Mouse (Mus musculus): ENCODE results near the gene Tmem9. TPM values are rescaled to one million over a fixed set of nuclear protein-coding genes. Genes with fewer than 3 reads are reported as not detected.

Gene Tmem9
- polyA plus RNA-seq, 1 experiment, result 77.4 TPM

DNA sequence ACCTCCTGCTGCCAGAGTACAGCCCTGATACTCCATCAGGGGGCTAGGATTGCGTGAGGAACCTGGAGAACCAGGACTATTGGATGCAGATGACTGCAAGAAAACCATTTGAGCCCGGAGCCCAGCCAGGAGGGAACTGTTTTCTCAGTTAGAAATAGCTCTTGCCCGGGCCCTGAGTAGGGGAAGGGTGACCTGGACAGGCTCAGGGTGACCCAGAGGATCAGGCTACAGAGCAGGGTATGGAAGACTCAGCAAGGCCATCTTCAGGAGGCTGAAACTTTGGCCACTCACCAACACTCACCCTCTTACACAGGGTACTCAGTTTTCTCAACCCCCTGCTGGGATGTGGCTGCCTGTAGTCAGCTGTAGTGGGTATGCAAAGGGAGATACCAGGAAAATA lies 59.6 kb downstream of the Tmem9 start:
- TF ChIP-seq POLR2A (IDR thresholded peaks at IDR 0.05; ENCODE audit: low read depth, low read length) (no peak), CTCF (IDR thresholded peaks at IDR 0.05; ENCODE audit: borderline replicate concordance, insufficient read depth, low read length) (no peak)
- H3K4me3 ChIP-seq (ENCODE audit: insufficient read depth, low read length), result no peak overlapping the region

DNA sequence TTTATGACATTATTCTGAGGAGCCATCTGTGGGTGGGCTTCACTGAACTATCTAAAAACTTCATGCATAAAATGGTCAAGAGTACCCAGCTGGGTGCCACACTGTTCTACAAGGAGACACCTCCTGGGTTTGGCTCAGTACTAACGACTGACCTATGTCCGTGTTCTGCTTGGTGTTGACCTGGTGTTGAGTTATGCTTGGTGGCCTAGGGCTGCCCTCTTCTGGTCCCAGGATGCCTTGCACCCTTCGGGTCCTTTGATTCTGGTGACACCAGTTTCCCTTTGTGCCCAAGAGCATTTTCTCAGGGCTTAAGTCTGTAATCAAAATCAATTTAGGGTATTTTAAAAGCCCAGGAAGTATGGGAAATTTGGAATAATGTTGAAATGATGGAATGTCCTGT lies 68.1 kb downstream of the Tmem9 start:
- no peaks in the 10 kb centered on the region for H3K4me1 ChIP-seq (ENCODE audit: control insufficient read depth, insufficient read depth, low read length)
- H3K27ac ChIP-seq (ENCODE audit: insufficient read depth, low read length), result no peak overlapping the region
- no peak overlapping the region for H3K4me3 ChIP-seq (ENCODE audit: insufficient read depth, low read length)
- no peak for TF ChIP-seq POLR2A (IDR thresholded peaks at IDR 0.05; ENCODE audit: low read depth, low read length)
- peak; percentile 78; the same call in 1 of the 2 replicates for TF ChIP-seq CTCF (IDR thresholded peaks at IDR 0.05; ENCODE audit: borderline replicate concordance, insufficient read depth, low read length)

More for the DNA sequence above, 59.6 kb downstream of the Tmem9 start:
- Histone ChIP-seq H3K27ac (ENCODE audit: insufficient read depth, low read length) (no peak overlapping the region), H3K4me1 (ENCODE audit: control insufficient read depth, insufficient read depth, low read length) (no peaks in the 10 kb centered on the region)

DNA sequence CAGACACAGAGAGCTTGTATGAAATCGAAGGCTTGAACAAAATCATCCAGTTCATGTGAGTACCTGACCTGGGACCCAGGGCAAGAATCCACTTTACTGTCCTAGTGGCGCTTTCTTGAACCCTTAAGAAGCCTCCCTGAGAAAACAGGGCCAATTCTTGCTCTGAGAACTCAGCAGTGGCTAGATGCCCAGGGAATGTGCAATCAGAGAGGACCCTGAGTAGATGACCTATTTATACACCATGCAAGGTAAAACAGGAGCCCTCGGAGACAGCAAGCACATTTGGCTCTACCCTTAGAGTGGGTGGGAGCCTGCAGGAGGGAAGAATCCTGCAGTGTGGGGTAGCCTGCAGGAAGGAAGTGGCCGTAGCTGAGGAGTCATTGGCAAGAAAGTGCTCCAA lies 69.7 kb downstream of the Tmem9 start:
- no peaks in the 10 kb centered on the region for H3K4me1 ChIP-seq (ENCODE audit: control insufficient read depth, insufficient read depth, low read length)
- no peak overlapping the region for H3K27ac ChIP-seq (ENCODE audit: insufficient read depth, low read length)
- no peak overlapping the region for H3K4me3 ChIP-seq (ENCODE audit: insufficient read depth, low read length)
- TF ChIP-seq POLR2A (IDR thresholded peaks at IDR 0.05; ENCODE audit: low read depth, low read length), result no peak
- TF ChIP-seq CTCF (IDR thresholded peaks at IDR 0.05; ENCODE audit: borderline replicate concordance, insufficient read depth, low read length), result no peak

DNA sequence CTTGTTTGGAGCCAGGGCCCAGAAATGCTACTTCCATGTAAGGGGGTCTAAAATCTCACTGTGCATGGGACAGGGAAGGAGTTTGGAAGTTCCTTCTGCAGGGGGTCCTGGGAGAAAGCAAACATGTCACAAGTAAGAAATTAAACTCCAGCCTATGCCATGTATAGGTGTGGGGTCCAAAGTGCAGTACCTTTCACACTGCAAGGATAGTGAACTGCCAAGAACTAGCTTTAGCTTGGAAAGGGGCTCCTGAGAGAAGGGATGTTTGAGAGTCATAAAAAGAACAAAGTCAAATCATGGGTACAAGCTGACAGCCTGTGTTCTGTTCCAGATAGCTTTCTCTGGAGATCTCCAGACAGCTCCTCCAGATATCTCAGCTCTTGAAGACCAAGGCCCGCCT lies 73.2 kb downstream of the Tmem9 start:
- H3K27ac ChIP-seq (ENCODE audit: insufficient read depth, low read length), result no peak overlapping the region
- H3K4me3 ChIP-seq (ENCODE audit: insufficient read depth, low read length), result no peak overlapping the region
- TF ChIP-seq CTCF (IDR thresholded peaks at IDR 0.05; ENCODE audit: borderline replicate concordance, insufficient read depth, low read length), result no peak
- no peak for TF ChIP-seq POLR2A (IDR thresholded peaks at IDR 0.05; ENCODE audit: low read depth, low read length)
- no peaks in the 10 kb centered on the region for H3K4me1 ChIP-seq (ENCODE audit: control insufficient read depth, insufficient read depth, low read length)

Other genes with a start within 250 kb of the Tmem9 start
- 147 and 179 TPM in 2 replicates for gene Phlda3, start 242.0 kb upstream of the Tmem9 start, polyA plus RNA-seq (2011; ENCODE audit: insufficient read length, low read depth, missing spikeins)
- gene Tnni1, start 228.7 kb upstream of the Tmem9 start, polyA plus RNA-seq (2011; ENCODE audit: insufficient read length, low read depth, missing spikeins), result 1.1 and 1.5 TPM in 2 replicates
- gene Lad1, start 189.6 kb upstream of the Tmem9 start, polyA plus RNA-seq (2011; ENCODE audit: insufficient read length, low read depth, missing spikeins), result not detected in 2 replicates
- 3.7 and 5.4 TPM in 2 replicates for gene Tnnt2, start 171.8 kb upstream of the Tmem9 start, polyA plus RNA-seq (2011; ENCODE audit: insufficient read length, low read depth, missing spikeins)
- gene Pkp1, start 88.9 kb upstream of the Tmem9 start, polyA plus RNA-seq (2011; ENCODE audit: insufficient read length, low read depth, missing spikeins), result 0.90 and 2.2 TPM in 2 replicates
- not detected in 2 replicates for gene Igfn1, start 1.8 kb upstream of the Tmem9 start, polyA plus RNA-seq (2011; ENCODE audit: insufficient read length, low read depth, missing spikeins)
- not detected in 2 replicates for gene Ascl5, start 42.7 kb downstream of the Tmem9 start, polyA plus RNA-seq (2011; ENCODE audit: insufficient read length, low read depth, missing spikeins)
- gene Cacna1s, start 44.6 kb downstream of the Tmem9 start, polyA plus RNA-seq (2011; ENCODE audit: insufficient read length, low read depth, missing spikeins), result not detected in 2 replicates
- gene Kif21b, start 123.2 kb downstream of the Tmem9 start, polyA plus RNA-seq (2011; ENCODE audit: insufficient read length, low read depth, missing spikeins), result 14.1 and 19.4 TPM in 2 replicates
- 0.45 and 1.2 TPM in 2 replicates for gene Mroh3, start 204.7 kb downstream of the Tmem9 start, polyA plus RNA-seq (2011; ENCODE audit: insufficient read length, low read depth, missing spikeins)
- gene Inava, start 226.1 kb downstream of the Tmem9 start, polyA plus RNA-seq (2011; ENCODE audit: insufficient read length, low read depth, missing spikeins), result 4.1 and 5.0 TPM in 2 replicates

Measured in embryonic fibroblast, embryonic 13.5 days (primary cell).